Mouse (Mus musculus) gonadal fat pad, adult 2 months (tissue): Measurements from ENCODE around the gene Dhrs4. TPM values are rescaled to one million over a fixed set of nuclear protein-coding genes. Genes with fewer than 3 reads are reported as not detected.

Source experiments
- DNase-seq: peaks from one replicate; pipeline ENCODE4 v3.0.0-alpha.2; 2012; ENCODE audit warnings: low read depth
- polyA plus RNA-seq: library from polyadenylated mRNA; depleted of rRNA; stranded (reverse); fragments of >200 nt; gene quantifications from 2 replicates; pipeline ENCODE4 v1.2.3, GENCODE M21; 2012; rRNA removed

Dhrs4 gene
- polyA plus RNA-seq = 59.9 and 69.7 TPM in 2 replicates

- no peak for DNase-seq
Measured at GRCm38 (mm10) chr14:55478651-55479599, at the start of gene Dhrs4. Dhrs4 (plus strand) TSS chr14:55478758.

- DNase-seq = no peak
Measured at GRCm38 (mm10) chr14:55430255-55430654, 48.3 kb upstream of the Dhrs4 start.

GRCm38 (mm10) chr14:55433052-55433451 lies 45.5 kb upstream of the Dhrs4 start:
- no peak for DNase-seq

DNA sequence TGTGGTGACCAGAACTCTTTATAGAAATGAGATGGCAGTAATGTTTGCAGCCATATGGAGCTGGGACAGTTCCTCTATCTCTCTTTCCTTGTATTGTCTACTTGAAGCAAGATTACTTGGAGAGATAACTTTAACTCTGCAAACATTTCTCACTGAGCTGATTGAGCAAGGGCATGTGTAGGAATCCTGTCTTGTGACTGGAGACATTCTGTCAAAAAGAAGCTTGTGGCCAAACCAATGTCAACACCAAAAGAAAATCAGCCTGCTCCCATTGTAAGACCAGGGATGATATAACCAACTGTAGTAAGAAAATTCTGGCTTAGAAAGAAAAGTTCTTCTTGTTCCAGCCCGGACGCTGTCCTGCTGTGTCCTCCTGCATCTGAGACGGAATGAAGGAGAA lies 43.7 kb upstream of the Dhrs4 start:
- no peak for DNase-seq

- DNase-seq = no peak
Measured at GRCm38 (mm10) chr14:55437118-55437517, 41.4 kb upstream of the Dhrs4 start.

DNA sequence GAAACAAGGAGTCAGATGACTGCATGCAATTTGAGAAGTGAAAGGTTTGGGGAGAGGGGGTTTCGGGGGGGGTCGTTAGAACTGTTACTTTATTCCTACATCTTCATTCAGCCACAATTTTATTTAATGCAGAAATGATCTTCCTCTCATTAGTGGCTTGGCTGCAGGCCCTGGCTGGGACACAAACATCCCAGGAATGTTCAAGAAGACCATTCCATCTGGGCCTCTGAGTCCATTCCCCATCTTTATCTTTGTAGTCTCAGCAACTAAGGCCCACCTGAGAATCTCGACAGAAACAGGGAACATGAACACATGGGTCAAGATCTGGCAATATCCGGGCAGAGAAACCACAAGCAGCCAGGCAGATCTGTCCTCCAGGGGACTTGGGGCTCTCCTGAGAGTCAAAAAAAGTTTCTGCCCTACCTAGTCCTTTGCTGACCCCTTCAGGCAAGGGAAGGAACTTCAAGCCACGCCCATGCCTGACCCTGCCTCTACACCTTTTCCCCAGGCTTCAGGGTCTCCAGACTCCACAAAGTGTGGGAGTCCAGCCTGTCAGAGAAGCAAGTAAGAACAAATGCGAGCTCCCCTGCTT lies 40.3 kb upstream of the Dhrs4 start:
- no peak for DNase-seq

GRCm38 (mm10) chr14:55457693-55458092 lies 20.9 kb upstream of the Dhrs4 start:
- DNase-seq = no peak

DNA sequence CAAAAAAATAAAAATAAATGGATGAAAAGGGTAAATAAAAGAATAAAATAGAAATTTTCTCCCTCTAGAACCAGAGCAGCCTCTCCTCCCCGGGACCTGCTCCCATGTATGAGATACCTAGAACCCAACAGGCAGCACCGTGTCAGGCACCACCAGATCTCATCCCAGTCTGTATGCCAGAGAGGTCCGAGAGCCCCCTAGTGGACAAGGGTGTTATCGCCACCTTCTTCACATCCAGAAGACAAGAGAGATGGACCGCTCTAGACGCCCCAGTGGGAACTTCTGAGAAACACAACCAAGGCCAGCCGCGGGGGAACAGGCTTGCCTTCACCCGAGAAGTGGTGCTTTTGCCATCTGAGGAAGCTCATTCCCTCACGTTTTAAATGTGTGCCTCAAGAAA lies 20.3 kb upstream of the Dhrs4 start:
- no peak for DNase-seq

DNA sequence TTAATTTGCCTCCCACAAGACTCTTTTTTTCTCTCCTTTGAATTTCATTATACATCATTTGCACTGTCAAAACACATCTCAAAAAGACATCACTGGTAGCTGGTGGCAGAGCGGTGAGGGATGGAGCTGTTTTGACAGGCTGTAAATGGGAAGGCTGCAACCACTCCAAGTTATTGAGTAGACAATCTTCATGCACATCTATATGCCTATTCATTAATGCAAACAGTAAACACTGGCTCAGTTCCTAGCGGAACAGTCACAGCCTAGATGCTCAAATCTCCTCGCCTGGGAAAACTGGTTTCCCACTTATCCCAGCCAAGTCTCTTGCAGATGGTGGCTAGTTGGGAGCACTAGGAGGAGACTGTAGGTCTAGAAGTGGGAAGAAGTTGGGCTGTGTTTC lies 19.8 kb upstream of the Dhrs4 start:
- no peak for DNase-seq

GRCm38 (mm10) chr14:55459796-55460195 lies 18.8 kb upstream of the Dhrs4 start:
- no peak for DNase-seq

GRCm38 (mm10) chr14:55460297-55460696 lies 18.3 kb upstream of the Dhrs4 start:
- DNase-seq = no peak

DNA sequence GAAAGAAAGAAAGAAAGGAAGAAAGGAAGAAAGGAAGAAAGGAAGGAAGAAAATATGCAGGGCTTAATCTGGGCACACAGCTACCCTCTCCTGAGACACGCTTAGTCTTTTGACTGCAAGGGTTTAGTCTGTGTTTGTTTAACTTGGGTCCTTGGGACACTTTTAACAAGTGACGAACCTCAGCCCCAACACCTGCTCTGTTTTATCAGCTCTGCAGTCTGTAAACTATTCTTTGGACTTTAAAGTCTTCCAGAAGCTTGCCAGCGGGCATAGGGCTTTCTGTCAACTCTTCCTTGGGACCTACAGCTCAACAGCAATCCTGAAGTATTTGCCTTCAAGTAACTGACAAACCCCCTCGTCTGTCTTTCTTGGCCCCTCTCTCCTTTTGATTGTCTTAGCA lies 16.8 kb upstream of the Dhrs4 start:
- no peak for DNase-seq

DNA sequence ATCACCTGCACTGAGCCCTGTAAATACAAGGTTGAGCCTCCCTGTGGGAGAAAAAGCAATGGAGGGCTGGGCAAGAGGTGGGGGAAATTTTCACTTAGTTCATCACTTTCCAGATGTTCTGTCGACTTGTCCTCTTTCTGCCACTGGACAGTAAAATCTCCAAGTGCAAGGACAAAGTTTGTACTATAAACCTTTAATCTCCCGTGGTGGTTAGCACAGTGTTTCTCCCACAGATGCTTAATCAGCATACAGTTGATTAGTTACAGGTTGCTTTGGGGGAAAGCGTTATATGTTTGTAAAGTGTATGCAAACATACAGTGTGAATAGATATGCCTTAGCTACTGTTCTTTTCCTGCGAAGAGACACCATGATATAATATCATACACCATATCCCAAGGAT lies 12.1 kb upstream of the Dhrs4 start:
- DNase-seq = no peak

GRCm38 (mm10) chr14:55467108-55467507 lies 11.4 kb upstream of the Dhrs4 start:
- DNase-seq = no peak

DNA sequence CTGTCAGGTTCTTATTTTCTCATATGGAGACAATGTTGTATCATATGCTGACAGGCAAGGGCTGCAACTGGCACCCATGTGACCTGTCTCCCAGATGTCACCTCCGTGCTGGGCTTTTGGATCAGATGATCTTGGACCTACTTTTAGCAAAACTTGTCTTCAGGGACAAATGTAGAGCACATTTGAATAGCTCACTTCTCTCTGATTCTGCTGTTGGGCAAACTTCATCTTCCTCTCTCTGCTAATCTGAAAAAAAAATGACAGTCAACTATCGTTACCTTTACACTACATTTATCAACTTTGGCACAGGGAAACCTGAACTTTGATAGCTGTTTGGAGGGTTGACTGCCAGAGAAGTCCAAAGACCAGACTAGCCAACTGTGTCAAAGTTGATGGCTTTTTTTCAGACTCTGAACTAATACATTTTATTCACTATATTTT lies 10.2 kb upstream of the Dhrs4 start:
- no peak for DNase-seq

DNA sequence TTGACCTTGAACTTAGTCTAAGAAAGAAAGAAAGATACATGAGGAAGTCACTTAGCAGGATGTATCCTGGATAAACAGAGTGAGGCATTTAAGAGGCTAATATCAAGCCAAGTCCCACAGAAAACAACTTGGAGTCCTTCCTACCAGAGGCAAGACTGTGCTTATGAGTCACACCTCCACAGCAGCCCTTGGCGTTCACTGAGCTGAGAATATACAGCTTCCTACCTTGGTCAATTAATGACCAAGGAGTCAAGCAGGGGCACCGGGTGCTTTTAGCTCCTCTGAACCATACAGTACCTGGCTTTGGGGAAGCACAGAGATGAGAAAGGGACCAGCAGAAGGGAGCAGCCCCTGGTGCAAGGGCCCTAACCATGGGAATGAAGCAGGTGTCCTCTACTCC lies 9.5 kb upstream of the Dhrs4 start:
- no peak for DNase-seq

- DNase-seq = no peak
Measured at GRCm38 (mm10) chr14:55469821-55470220, 8.7 kb upstream of the Dhrs4 start.

DNA sequence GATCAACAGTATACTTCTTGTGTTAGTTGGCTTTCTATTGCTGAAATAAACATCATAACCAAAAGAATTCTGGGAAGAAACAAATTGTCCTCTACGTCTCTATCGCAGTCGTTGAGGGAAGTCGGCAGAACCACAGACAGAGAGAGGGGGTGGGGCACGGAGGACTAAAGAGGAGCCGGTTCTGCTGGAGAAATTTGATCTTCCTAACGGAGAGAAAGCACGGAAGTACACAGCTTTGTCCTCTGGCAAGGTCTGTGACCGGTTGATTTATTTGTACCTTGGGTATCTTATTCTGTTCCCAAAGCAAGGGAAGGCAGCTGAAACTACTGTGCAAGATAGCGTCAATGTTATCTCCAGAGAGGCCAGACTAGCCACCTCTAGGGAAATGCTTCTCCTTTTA lies 7.8 kb upstream of the Dhrs4 start:
- no peak for DNase-seq

GRCm38 (mm10) chr14:55475654-55476053 lies 2.9 kb upstream of the Dhrs4 start:
- no peak for DNase-seq

DNA sequence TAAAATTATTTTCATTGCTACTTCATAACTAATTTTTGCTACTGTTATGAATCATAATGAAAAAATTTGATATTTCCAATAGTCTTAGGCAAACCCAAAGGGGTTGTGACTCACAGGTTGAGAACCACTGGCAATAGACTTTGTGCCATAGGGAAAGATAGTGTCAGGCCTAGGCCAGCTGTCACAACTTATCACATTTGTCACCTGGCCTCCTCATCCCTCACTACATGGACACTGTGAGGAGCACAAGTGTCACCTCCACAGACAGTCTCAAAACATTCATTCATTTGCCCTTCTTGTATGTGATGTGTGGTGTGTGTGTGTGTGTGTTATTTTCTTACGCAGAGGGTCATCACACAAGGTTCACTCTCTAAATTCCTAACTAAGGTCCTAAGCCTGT lies 1.1 kb upstream of the Dhrs4 start:
- no peak for DNase-seq

DNA sequence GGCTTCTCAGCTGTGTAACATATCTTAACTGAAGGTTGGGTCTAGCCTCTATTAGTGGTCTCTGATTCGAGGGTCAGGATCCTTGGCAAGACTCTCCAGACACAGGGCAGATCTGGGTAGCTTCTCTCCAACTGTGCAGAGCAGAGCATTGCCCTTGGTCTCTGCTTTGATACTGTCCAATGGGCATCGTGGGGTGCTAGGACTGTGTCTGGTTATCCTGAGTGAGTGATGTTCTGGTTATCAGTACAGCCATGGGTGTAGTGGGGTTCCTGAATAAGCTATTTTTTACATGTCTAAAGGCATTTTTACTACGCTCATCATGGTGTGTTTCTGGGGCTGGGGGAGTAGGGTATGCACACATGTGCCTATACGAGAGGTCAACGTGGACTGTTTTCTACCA lies 729 bp upstream of the Dhrs4 start:
- DNase-seq = no peak

DNA sequence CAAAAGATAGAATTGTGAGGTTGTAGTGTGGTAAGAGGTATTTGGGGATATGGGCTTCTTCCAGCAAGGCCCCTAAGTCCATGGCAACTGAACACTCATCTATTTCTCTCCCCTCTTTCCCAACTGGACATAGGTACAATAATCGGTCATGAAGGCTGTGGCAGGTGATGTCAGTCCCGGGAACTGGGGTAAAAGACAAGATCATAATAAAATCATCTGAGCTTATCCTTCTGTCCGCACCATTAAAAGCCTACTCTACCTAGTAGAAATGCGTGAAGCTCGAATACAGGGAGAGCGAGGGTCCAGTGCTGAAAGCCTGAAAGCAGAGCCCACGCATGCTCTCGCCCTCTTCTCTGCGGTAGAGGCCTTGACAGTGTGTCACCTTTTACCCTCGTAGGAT lies 1.1 kb downstream of the Dhrs4 start:
- no peak for DNase-seq

DNA sequence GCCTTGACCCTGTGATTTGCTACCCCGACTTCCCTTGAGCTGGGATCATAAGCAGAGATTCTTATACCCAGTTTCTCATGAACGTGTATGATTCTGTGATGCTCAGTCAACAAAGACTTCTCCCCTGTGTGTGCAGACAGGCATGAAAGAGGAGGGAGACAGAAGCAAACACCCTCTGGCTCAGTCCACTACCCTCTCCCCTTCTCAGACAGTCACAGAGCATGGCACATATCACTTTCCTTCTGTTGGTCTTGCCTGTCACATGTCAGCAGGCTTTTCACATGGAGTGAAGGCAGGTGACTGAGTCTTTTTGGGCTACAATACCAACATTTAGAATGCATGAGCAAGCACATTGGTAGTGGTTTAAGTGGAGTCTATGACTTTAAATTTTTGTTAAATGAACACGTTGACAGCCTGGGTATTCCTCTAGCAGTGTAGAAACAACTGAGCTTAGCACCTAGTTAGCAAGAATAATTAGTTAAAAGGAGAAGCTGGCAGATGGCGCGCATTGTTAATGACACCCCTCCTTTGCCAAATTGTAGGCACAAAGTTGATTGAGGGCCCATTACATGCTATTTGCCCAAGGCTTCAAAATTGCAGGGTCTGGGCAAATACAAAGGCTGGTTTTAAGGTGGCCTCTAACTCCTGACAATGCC lies 6.0 kb downstream of the Dhrs4 start:
- no peak for DNase-seq
